Mouse (Mus musculus) brain, embryonic 14.5 days (tissue): ENCODE results near the gene Alg14. TPM values are rescaled to one million over a fixed set of nuclear protein-coding genes. Genes with fewer than 3 reads are reported as not detected.

Source experiments
- DNase-seq: peaks from one replicate; pipeline ENCODE4 v3.0.0-alpha.2; 2011; ENCODE audit warnings: low read depth
- CTCF ChIP-seq: fragments of 200-500 bp; IDR thresholded peaks from 2 replicates; pipeline ENCODE4 v1.5.1; 2012; ENCODE audit warnings: inconsistent platforms, mild to moderate bottlenecking, moderate library complexity, borderline replicate concordance; ENCODE audit not compliant: insufficient read depth, insufficient read length; ENCODE audit errors: extremely low read depth
- POLR2A ChIP-seq: fragments of 200-500 bp; IDR thresholded peaks from 2 replicates; pipeline ENCODE4 v1.6.1; 2012; ENCODE audit warnings: mild to moderate bottlenecking, inconsistent platforms, borderline replicate concordance; ENCODE audit not compliant: poor library complexity, insufficient read depth, insufficient read length, severe bottlenecking; ENCODE audit errors: extremely low read depth
- polyA plus RNA-seq: library from polyadenylated mRNA; depleted of rRNA; stranded (reverse); fragments of >200 nt; gene quantifications from 2 replicates; pipeline ENCODE4 v1.2.3, GENCODE M21; 2012

Alg14 gene
- polyA plus RNA-seq, 1 experiment: 16.0 TPM

DNA sequence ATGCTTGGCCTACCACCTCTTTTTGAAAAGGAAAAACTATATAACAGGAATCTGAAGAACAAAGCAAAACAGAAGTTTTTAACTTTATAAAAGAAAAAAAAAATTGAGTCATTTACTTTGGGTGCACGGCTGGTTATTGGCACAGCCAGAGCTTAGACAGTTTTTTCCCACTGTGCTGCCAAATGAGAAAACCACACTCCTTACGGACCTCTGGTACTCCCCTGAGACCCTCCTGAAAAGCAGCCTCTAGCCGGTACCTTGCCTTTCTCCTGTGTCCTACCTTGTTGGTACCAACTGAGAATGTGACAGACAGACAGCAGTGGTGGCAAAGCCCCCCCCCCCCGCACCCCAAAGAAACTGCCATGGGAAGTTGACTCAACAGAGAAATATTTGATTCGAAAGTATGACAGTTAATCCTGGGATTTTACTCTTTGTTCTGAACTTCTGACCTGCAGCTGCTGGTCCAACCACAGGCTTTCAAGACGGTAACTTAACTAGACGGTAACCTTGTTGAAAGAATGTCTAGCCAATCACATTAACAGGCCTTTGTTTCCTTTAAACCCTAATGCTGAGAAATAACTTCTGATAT is 84.1 kb downstream of the Alg14 start:
- no peak for DNase-seq
- TF ChIP-seq CTCF (no peak), POLR2A (no peak)

DNA sequence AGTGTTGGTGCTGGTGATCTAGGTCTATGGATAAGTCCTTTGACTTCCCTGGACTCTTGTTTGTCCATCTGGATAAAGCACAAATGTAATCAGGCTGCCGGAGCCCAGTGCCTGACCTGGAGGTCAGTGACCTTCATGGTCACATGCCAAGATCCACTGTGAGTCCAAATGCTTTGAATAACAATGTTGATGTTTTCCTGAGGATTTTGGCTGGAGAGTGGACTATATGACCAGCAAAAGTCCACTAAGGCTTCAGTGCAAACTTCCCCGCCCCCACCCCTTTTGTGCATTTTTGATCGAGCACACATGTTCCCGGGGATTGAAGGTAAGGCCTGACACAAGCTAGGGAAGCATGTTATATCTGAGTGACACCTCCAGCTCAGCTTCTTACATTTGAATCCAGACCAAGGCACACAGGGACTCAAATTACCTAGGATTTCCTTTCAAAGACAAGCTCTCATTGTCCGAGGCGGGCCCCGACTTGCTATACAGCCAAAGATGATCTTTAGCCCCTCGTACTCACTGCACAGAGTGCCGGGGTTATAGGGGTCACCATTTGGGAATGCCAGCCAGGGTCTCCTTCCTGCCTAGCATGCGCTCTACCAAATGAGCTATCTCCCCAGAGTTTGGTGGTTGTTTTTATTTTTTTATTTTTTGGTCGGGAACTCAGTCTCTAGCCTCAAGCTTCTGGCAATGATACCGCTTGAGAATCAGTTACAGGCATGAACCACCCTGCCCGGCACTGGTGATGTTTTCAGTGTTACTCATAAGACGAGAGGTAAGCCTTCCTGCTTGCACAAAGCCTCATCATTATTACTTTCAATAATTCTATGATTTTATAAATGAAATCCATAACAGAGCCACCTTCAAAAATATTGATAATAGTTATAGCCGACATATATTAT is 87.4 kb downstream of the Alg14 start:
- no peak for DNase-seq

GRCm38 (mm10) chr3:121379699-121380098 is 88.1 kb downstream of the Alg14 start:
- TF ChIP-seq POLR2A (no peak), CTCF (no peak)
- DNase-seq: no peak

More for the DNA sequence above, 87.4 kb downstream of the Alg14 start:
- TF ChIP-seq CTCF: no peak

- TF ChIP-seq CTCF (no peak), POLR2A (no peak)
- DNase-seq: no peak
Observed at GRCm38 (mm10) chr3:121387471-121388009, 96.0 kb downstream of the Alg14 start.

- no peak for DNase-seq
- TF ChIP-seq POLR2A: no peak
- no peak for TF ChIP-seq CTCF
Observed at GRCm38 (mm10) chr3:121389366-121389765, 97.8 kb downstream of the Alg14 start.

DNA sequence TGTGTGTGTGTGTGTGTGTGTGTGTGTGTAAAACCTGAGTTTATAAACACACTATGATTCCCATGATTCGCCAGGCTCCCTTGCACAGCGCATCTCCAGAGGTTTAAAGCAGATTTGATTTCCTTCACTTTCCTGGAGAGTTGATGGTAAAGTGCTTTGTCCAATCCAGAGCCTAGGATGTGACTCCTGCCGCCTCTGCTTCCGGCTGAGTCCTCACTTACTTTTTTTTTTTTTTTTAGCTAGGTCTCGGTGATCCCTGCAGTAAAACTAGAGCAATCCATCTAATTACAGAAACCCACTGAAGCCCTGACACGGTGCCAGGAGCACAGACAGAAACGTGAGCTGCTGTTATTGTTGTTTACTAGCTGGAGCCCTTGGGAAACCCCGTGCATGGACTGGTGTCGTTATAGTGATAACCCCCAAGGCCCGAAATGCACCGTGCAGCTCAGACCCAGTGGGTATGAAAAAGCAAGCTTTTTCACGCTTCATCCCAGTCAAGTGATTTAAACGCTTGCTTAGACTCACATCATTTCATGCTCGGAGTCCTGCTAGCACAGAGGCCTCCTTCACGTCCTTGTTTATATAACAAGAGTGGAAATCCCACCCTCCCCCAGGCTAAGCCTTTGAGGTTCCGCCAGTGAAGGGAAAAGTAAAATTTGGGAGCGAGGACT is 98.4 kb downstream of the Alg14 start:
- TF ChIP-seq CTCF: no peak
- TF ChIP-seq POLR2A: no peak
- peak; percentile 88 for DNase-seq

DNA sequence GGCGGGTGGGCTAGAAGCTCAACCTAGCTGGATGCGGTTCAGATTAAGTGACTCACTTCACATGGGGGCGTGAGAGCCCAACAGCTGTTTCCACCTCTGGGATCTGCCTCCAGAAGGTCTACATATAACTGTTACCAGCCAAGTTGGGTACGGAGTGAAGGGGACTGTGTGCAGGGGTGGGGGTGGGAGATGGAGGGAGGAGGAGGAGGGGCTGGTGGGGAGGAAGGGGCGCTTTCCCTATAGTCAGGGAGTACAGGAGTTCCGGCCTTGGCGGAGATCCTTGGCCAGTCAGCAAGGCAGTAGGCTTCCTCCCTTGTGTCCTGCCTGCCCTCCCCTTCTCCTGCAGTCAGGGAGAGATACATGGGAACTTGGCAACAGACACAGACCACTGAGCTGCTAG is 99.2 kb downstream of the Alg14 start:
- TF ChIP-seq POLR2A (no peak), CTCF (no peak)
- peak; percentile 40 for DNase-seq

DNA sequence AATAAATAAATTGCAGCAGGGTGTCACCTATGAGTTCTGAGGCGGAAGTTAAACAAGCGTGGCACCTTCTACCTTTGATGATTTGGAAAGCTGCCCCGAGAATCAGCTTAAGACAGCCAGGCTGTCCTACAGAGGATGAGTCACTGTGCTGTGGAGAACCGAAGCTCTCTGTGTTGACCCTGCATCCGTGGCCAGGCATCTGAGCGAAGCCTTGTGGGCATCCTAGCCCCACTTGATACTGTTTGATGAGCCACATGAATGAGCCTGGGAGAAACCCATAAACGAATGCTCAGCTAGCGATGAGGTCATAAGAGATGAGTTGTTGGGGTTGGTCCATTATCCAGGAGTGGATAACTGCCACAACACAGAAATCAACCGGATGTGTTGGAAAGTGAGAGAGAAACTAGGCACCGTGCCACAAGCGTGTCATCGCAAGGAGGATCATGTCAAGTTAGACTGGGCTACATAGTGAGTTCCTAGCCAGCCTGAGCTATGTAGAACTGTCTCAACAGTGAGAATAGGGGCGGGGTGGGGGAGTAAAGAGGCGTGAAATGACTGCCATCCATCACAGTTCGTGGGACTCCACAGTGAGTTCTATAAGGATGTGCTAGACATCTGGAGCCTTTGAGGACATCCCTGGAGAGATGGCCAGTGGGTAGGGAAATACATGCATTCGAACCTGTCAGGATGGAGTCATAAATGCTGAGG is 104.2 kb downstream of the Alg14 start:
- DNase-seq: no peak
- TF ChIP-seq CTCF (no peak), POLR2A (no peak)

DNA sequence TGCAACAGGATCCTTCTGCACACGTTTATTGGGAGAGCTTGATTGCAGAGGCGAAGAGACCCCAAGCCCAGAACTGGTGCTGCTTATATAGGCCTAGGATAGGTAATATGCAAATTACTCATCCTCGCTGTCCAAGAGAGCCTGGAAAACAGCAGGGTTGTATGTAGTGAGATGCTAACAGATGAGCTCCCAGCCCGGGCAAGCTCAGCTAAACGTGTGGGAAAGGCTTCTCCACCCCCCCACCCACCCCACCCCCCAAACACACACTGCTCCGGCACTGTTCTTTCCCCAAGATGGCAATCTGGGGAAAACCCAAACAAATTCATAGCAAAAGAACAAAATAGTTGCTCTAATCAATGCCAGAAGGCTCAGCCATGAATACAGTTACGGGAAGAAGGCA is 105.0 kb downstream of the Alg14 start:
- TF ChIP-seq POLR2A: no peak
- no peak for TF ChIP-seq CTCF
- DNase-seq: no peak

DNA sequence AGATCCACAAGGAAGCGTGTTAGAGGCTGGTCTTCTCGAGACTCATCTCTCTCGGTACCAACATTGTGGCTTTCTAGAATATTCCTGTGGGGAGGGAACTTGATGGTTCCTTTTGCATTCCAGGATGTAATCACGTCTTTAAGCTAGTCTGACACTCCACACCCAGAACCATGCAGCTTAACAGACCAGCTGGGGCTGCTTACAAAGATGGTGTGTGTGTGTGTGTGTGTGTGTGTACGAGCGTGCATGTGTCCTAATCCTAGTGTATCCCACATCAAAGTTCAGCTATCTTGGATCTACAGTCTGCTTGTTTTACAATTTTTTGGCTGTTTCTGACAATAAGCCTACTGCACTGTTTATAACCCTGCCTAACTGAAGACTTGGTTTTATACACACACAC is 105.4 kb downstream of the Alg14 start:
- TF ChIP-seq CTCF (no peak), POLR2A (no peak)
- DNase-seq: no peak

DNA sequence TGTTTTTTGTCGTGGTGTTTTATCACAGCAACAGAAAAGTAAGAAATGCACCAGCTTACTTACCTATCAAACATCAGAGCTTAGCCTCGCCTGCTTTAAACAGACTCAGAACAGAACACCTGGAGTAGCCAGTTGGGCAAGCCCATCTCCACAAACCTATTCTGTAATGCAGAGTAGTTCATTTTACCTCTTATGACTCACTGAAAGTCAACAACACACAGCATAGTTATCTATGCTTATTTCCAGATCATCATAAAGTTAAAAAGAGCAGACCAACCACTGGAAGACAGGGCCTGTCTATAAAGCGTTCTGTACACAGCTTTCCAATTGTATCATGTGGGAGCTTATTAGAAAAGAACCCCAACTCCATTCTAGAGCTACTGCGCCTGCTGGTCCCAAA is 109.8 kb downstream of the Alg14 start:
- no peak for TF ChIP-seq CTCF
- TF ChIP-seq POLR2A: no peak
- no peak for DNase-seq
